Mouse (Mus musculus): ENCODE measurements at regions not wholly inside any gene's neighbourhood (a gene's known extent, or its start where the extent isn't known, plus 50 kb on each side); places are given as distances from the start of the nearest gene placed in this dataset.

- DNase-seq (ENCODE audit: extremely low spot score): no peak
These were observed 50.6 kb upstream of the Dap start for GRCm38 (mm10) chr15:31173309-31174115.
